Mouse (Mus musculus) G1E (cell line): ENCODE measurements at regions not wholly inside any gene's neighbourhood (a gene's known extent, or its start where the extent isn't known, plus 50 kb on each side); places are given as distances from the start of the nearest gene placed in this dataset.

Source experiments
- ATAC-seq: 2 replicates; pipeline ENCODE4 v1.8.0; 2016; ENCODE audit warnings: mild to moderate bottlenecking; ENCODE audit not compliant: insufficient number of reproducible peaks, poor library complexity, low FRiP score, severe bottlenecking; ENCODE audit errors: extremely low read depth
- DNase-seq: peaks from one replicate; pipeline ENCODE4 v3.0.0; 2012; ENCODE audit warnings: low spot score
- H3K27me3 ChIP-seq: 2 replicates; pipeline ENCODE4 v1.6.1; 2012; ENCODE audit warnings: mild to moderate bottlenecking, low read length, inconsistent platforms; ENCODE audit not compliant: insufficient read depth
- H3K36me3 ChIP-seq: replicated peaks from 2 replicates; pipeline ENCODE3; 2012; ENCODE audit warnings: mild to moderate bottlenecking, inconsistent platforms
- H3K4me1 ChIP-seq: 2 replicates; pipeline ENCODE4 v1.6.1; 2012; ENCODE audit warnings: low read depth, low read length, inconsistent platforms, mixed read lengths; ENCODE audit not compliant: insufficient read depth
- H3K4me3 ChIP-seq: 2 replicates; pipeline ENCODE4 v1.5.1; 2012; ENCODE audit warnings: low read depth, mild to moderate bottlenecking, inconsistent platforms, low read length, moderate library complexity, mixed read lengths
- H3K9me3 ChIP-seq: replicated peaks from 2 replicates; pipeline ENCODE4 v1.6.1; 2012; ENCODE audit warnings: inconsistent platforms
- CTCF ChIP-seq: IDR thresholded peaks from 2 replicates; pipeline ENCODE4 v1.5.1; 2012; ENCODE audit warnings: low read depth, low read length, inconsistent platforms, mixed read lengths
- GATA1 ChIP-seq: IDR thresholded peaks from 2 replicates; pipeline ENCODE4 v1.6.1; 2012; ENCODE audit warnings: borderline replicate concordance, low read length, inconsistent platforms, mixed read lengths
- GATA2 ChIP-seq: IDR thresholded peaks from 2 replicates; pipeline ENCODE4 v1.6.1; 2012; ENCODE audit warnings: low read depth, low read length, inconsistent platforms, borderline replicate concordance
- POLR2AphosphoS5 ChIP-seq: IDR thresholded peaks from 2 replicates; pipeline ENCODE4 v1.6.1; 2012; ENCODE audit warnings: low read depth, low read length, inconsistent platforms; ENCODE audit not compliant: insufficient replicate concordance
- TAL1 ChIP-seq: conservative IDR thresholded peaks from 2 replicates; pipeline ENCODE4 v1.6.1; 2012; ENCODE audit warnings: low read depth, low read length, inconsistent platforms, mixed read lengths

DNA sequence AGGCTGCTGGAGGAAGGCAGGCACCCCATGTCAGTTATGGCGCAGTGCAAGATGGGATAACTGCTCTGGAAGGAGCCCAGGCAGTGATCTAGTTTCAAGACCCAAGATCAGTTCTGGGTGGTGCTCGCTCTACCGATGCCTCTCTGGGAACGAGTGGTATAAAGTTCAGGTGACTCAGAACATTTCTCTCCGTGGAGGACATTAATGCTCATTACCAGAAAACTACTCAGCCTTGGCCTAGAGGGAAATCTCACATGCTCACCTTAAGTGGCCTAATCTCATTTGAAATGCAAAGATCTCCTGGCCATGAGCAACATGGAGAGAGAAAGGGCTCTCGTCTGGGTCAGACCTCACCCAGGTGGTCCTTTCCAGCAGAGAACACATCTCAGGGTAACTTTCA lies 56.4 kb upstream of the Slc38a2 start:
- peaks cover 30% of the 10 kb centered on the region for H3K9me3 ChIP-seq
- no peaks in the 10 kb centered on the region for H3K4me1 ChIP-seq
- no peak for TF ChIP-seq POLR2AphosphoS5
- no peak for ATAC-seq
- H3K36me3 ChIP-seq, result no peaks in the 10 kb centered on the region
- no peak for DNase-seq
- no peak overlapping the region for H3K4me3 ChIP-seq
- H3K27me3 ChIP-seq, result no peaks in the 10 kb centered on the region

GRCm38 (mm10) chr15:96755322-96755942 lies 55.9 kb upstream of the Slc38a2 start:
- DNase-seq, result no peak
- Histone ChIP-seq H3K27me3 (no peaks in the 10 kb centered on the region), H3K4me3 (no peak overlapping the region), H3K4me1 (no peaks in the 10 kb centered on the region), H3K9me3 (peaks cover 30% of the 10 kb centered on the region), H3K36me3 (no peaks in the 10 kb centered on the region)
- no peak for ATAC-seq
- no peak for TF ChIP-seq TAL1
- TF ChIP-seq GATA2, result no peak
- TF ChIP-seq GATA1, result no peak
- no peak for TF ChIP-seq CTCF
- TF ChIP-seq POLR2AphosphoS5, result no peak

DNA sequence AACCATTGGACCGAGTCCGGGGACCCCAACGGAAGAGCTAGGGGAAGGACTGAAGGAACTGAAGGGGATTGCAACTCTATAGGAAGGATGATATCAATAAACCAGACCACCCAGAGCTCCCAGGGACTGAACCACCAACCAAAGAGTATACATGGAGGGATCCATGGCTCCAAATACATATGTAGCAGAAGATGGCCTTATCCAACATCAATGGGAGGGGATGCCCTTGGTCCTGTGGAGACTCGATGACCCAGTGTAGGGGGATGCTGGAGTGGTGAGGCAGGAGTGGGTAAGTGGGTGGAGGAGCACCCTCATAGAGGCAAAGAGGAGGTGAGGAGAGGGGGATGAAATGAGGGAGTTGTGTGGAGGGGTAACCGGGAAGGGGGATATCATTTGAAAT lies 54.5 kb upstream of the Slc38a2 start:
- H3K9me3 ChIP-seq, result peaks cover 31% of the 10 kb centered on the region
- DNase-seq, result no peak
- no peak for ATAC-seq

DNA sequence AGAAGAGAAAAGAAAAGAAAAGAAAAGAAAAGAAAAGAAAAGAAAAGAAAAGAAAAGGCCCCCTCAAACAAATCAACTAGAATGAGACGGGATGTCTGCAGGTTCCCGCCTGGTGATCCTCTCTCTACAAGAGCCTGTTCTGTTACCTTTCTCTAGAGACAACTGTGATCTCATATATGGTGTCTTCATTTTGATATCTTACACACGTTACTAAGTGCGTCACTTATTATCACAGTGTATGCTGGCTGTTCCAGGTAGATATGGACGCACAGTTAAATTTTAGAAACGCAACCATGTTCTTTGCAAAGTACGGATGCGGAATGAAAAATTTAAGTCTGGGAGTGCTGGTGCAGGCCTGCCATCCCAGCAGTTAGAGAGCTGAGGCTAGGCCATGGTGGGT lies 53.2 kb upstream of the Slc38a2 start:
- Histone ChIP-seq H3K36me3 (no peaks in the 10 kb centered on the region), H3K4me3 (no peak overlapping the region), H3K9me3 (peaks cover 34% of the 10 kb centered on the region), H3K4me1 (no peaks in the 10 kb centered on the region), H3K27me3 (no peaks in the 10 kb centered on the region)
- TF ChIP-seq CTCF, result no peak
- TF ChIP-seq GATA1, result no peak
- no peak for TF ChIP-seq TAL1
- TF ChIP-seq GATA2, result no peak
- TF ChIP-seq POLR2AphosphoS5, result no peak
- ATAC-seq (no peak), DNase-seq (no peak)

More for the DNA sequence above, 54.5 kb upstream of the Slc38a2 start:
- Histone ChIP-seq H3K4me1 (no peaks in the 10 kb centered on the region), H3K4me3 (no peak overlapping the region), H3K36me3 (no peaks in the 10 kb centered on the region), H3K27me3 (no peaks in the 10 kb centered on the region)
- TF ChIP-seq TAL1 (no peak), CTCF (no peak), GATA2 (no peak), POLR2AphosphoS5 (no peak), GATA1 (no peak)

DNA sequence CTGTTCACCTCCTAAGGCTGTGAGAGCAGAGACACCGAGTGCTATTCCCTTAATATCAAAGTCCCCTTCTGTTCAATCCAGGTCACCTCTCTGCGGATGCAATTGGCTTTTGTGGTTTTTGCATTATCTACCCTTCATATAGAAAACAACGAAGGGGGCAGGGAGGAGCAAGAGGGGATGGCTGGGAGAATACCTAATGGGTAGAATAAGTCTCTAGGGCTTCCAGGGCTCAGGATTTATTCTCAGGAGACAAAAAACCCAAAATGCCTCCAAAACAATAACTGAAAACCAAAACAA lies 52.5 kb upstream of the Slc38a2 start:
- H3K27me3 ChIP-seq, result no peaks in the 10 kb centered on the region
- H3K36me3 ChIP-seq, result no peaks in the 10 kb centered on the region
- TF ChIP-seq POLR2AphosphoS5 (no peak), CTCF (no peak), GATA2 (no peak), TAL1 (no peak), GATA1 (no peak)
- no peak overlapping the region for H3K4me3 ChIP-seq
- DNase-seq (no peak), ATAC-seq (no peak)
- H3K4me1 ChIP-seq, result no peaks in the 10 kb centered on the region
- peaks cover 32% of the 10 kb centered on the region for H3K9me3 ChIP-seq

GRCm38 (mm10) chr15:96751243-96752061 lies 51.9 kb upstream of the Slc38a2 start:
- Histone ChIP-seq H3K4me1 (no peaks in the 10 kb centered on the region), H3K9me3 (peaks cover 31% of the 10 kb centered on the region), H3K36me3 (no peaks in the 10 kb centered on the region), H3K4me3 (no peak overlapping the region), H3K27me3 (no peaks in the 10 kb centered on the region)
- no peak for ATAC-seq
- TF ChIP-seq POLR2AphosphoS5 (no peak), GATA2 (no peak), TAL1 (no peak)
- no peak for DNase-seq
